Mouse (Mus musculus) neural tube, embryonic 12.5 days (tissue): ENCODE measurements at regions not wholly inside any gene's neighbourhood (a gene's known extent, or its start where the extent isn't known, plus 50 kb on each side); places are given as distances from the start of the nearest gene placed in this dataset.

Experiments
- ATAC-seq: fragments of 200-750 bp; cut with Nextera tagmentation; 2 replicates; pipeline ENCODE4 v1.8.0; 2017; ENCODE audit warnings: low read depth, mild to moderate bottlenecking, moderate TSS enrichment, moderate library complexity; ENCODE audit not compliant: low FRiP score
- H3K27ac ChIP-seq: fragments of 300-500 bp; sonication (generic); 2 replicates; pipeline ENCODE4 v1.5.1; 2016
- H3K27me3 ChIP-seq: fragments of 300-500 bp; sonication (generic); replicated peaks from 2 replicates; pipeline ENCODE4 v1.6.1; 2016; ENCODE audit warnings: mild to moderate bottlenecking
- H3K36me3 ChIP-seq: fragments of 300-500 bp; sonication (generic); 2 replicates; pipeline ENCODE4 v1.6.1; 2016; ENCODE audit warnings: mild to moderate bottlenecking
- H3K4me1 ChIP-seq: fragments of 300-500 bp; sonication (generic); 2 replicates; pipeline ENCODE4 v1.6.1; 2016
- H3K4me2 ChIP-seq: fragments of 300-500 bp; sonication (generic); replicated peaks from 2 replicates; pipeline ENCODE4 v1.6.1; 2016; ENCODE audit warnings: mild to moderate bottlenecking
- H3K4me3 ChIP-seq: fragments of 300-500 bp; sonication (generic); 2 replicates; pipeline ENCODE4 v1.5.1; 2016
- H3K9ac ChIP-seq: fragments of 300-500 bp; sonication (generic); 2 replicates; pipeline ENCODE4 v1.6.1; 2016; ENCODE audit warnings: mild to moderate bottlenecking
- H3K9me3 ChIP-seq: fragments of 300-500 bp; sonication (generic); 2 replicates; pipeline ENCODE4 v1.6.1; 2016; ENCODE audit warnings: mild to moderate bottlenecking
- WGBS: fragments of 180-500 bp; shearing (Covaris S2); methylation state at CpG from one replicate; pipeline ENCODE4 v1.1.7; 2016; 5-methylcytosine and 5-hydroxymethylcytosine counted together

DNA sequence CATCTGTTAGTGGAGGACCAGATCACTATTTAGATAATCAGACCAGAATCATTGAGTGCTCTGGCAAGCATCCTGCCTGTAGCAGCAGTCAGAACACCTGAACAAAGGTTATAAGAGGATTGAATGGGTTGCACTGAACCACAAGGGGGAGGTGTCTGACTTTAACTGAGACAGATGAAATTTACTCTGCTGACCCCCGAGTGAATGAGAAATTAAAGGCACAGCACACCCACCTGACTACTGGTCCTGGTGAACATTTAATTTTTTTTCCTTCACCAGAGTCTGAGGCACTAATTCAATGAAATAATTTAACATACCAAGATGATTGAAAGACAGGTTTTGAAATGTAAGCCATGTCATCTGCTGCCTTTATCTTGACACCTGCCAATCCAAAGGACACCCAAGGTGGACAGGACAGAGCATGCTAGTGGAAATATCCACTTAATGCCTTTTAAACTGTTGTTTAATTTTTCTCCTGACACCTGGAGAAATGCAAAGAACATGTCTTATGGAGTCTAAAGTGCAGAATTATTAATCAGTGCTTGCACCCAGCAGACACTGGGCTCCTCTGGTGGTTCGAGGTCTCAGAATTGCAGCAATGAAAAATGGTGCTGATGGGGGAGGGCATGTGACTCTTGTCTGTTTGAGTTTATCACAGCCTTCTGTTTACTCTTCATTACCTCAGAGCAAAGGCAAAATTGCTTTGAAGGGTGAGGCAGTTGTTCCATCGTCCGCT is 265.0 kb downstream of the Cmpk2 start:
- H3K9me3 ChIP-seq = no peaks in the 10 kb centered on the region
- no peaks in the 10 kb centered on the region for H3K27me3 ChIP-seq
- H3K4me2 ChIP-seq = no peak overlapping the region
- peaks cover 10% of the 10 kb centered on the region for H3K4me1 ChIP-seq
- WGBS = 23% methylated on average over 4 of the region's 4 CpGs
- no peaks in the 10 kb centered on the region for H3K36me3 ChIP-seq
- 0 out of 2 replicates have a peak, but pooled peaks have one; percentile 41 for ATAC-seq
- H3K4me3 ChIP-seq = no peak overlapping the region
- no peak overlapping the region for H3K9ac ChIP-seq
- peak overlapping the region; percentile 5; the same call in 1 of the 2 replicates for H3K27ac ChIP-seq

DNA sequence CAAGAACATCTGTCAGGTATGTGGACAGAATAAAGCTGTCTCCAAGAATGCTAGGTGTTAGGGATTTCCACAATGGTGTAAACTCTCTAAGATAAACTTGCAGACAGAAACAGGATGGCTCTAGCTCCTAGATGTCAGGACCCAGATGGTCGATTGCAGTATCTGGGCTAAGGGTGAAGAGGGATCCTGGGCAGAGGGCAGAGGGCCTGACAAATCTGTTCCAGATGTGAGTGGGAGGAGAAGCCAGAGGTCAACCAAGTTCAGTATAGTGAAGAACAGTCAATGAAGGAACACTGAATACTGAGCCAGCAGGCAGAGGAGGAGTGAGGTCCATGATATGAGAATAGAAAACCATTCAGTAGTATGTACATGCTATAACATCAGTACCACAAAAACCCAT is 254.4 kb downstream of the Cmpk2 start:
- H3K9me3 ChIP-seq = no peaks in the 10 kb centered on the region
- 65% methylated on average over 1 of the region's 1 CpGs for WGBS
- no peak for ATAC-seq

GRCm38 (mm10) chr12:26698838-26699237 is 229.8 kb downstream of the Cmpk2 start:
- ATAC-seq = no peak
- Histone ChIP-seq H3K4me1 (no peaks in the 10 kb centered on the region), H3K27ac (no peak overlapping the region), H3K4me2 (no peak overlapping the region), H3K4me3 (no peak overlapping the region), H3K27me3 (no peaks in the 10 kb centered on the region), H3K36me3 (no peaks in the 10 kb centered on the region), H3K9me3 (no peaks in the 10 kb centered on the region), H3K9ac (no peak overlapping the region)
- 88% methylated on average over 1 of the region's 1 CpGs for WGBS

More for the DNA sequence above, 254.4 kb downstream of the Cmpk2 start:
- H3K27ac ChIP-seq = no peak overlapping the region
- H3K4me3 ChIP-seq = no peak overlapping the region
- H3K4me1 ChIP-seq = no peaks in the 10 kb centered on the region
- H3K4me2 ChIP-seq = no peak overlapping the region
- no peaks in the 10 kb centered on the region for H3K27me3 ChIP-seq
- no peaks in the 10 kb centered on the region for H3K36me3 ChIP-seq
- no peak overlapping the region for H3K9ac ChIP-seq

DNA sequence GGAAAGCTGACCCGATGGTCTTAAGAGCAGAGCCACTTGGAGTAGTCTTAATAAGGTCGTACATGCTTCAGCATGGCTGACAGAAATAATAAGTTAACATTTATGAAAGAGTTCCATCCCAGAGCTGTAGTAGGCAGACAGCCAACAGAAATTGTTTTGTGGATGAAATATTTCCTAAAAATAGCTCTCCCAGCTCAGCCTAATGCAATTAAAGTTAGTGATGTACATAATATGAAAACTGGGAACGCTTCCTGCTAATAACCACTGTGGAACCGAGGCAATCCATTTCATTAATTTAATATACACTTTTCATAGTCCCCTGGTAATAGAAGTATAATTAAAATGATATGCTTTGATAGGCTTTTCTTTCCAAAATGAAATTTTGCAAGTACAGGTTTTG is 219.0 kb downstream of the Cmpk2 start:
- ATAC-seq = no peak
- no peak overlapping the region for H3K4me3 ChIP-seq
- H3K9ac ChIP-seq = no peak overlapping the region
- 80% methylated on average over 4 of the region's 4 CpGs for WGBS
- H3K36me3 ChIP-seq = no peaks in the 10 kb centered on the region
- no peaks in the 10 kb centered on the region for H3K4me1 ChIP-seq
- H3K27ac ChIP-seq = no peak overlapping the region
- no peak overlapping the region for H3K4me2 ChIP-seq
- H3K9me3 ChIP-seq = no peaks in the 10 kb centered on the region
- no peaks in the 10 kb centered on the region for H3K27me3 ChIP-seq

GRCm38 (mm10) chr12:26680568-26680947 is 211.6 kb downstream of the Cmpk2 start:
- H3K4me2 ChIP-seq = no peak overlapping the region
- H3K4me3 ChIP-seq = no peak overlapping the region
- no peaks in the 10 kb centered on the region for H3K9me3 ChIP-seq
- 0 out of 2 replicates have a peak overlapping the region, but pooled peaks have one; percentile 37 for H3K27ac ChIP-seq
- no peak for ATAC-seq
- H3K9ac ChIP-seq = no peak overlapping the region
- no peaks in the 10 kb centered on the region for H3K27me3 ChIP-seq
- WGBS = 81% methylated on average over 3 of the region's 3 CpGs
- peaks cover 10% of the 10 kb centered on the region for H3K4me1 ChIP-seq
- H3K36me3 ChIP-seq = no peaks in the 10 kb centered on the region

GRCm38 (mm10) chr12:26679887-26680567 is 211.0 kb downstream of the Cmpk2 start:
- Histone ChIP-seq H3K4me2 (no peak overlapping the region), H3K36me3 (no peaks in the 10 kb centered on the region), H3K27ac (peak overlapping the region; percentile 37; the same call in 1 of the 2 replicates), H3K9ac (no peak overlapping the region), H3K27me3 (no peaks in the 10 kb centered on the region), H3K4me1 (peaks cover 10% of the 10 kb centered on the region), H3K9me3 (no peaks in the 10 kb centered on the region), H3K4me3 (no peak overlapping the region)
- 64% methylated on average over 9 of the region's 9 CpGs for WGBS
- ATAC-seq = no peak

- no peak overlapping the region for H3K4me2 ChIP-seq
Observed at GRCm38 (mm10) chr12:26665466-26665865, 196.5 kb downstream of the Cmpk2 start.

GRCm38 (mm10) chr12:26654251-26654650 is 185.2 kb downstream of the Cmpk2 start:
- H3K4me3 ChIP-seq = no peak overlapping the region
- no peak overlapping the region for H3K9ac ChIP-seq
- no peaks in the 10 kb centered on the region for H3K9me3 ChIP-seq
- no peaks in the 10 kb centered on the region for H3K27me3 ChIP-seq
- no peaks in the 10 kb centered on the region for H3K36me3 ChIP-seq
- no peak overlapping the region for H3K4me2 ChIP-seq
- WGBS = 80% methylated on average over 2 of the region's 2 CpGs
- no peak for ATAC-seq
- 0 out of 2 replicates have a peak, but pooled peaks cover 2% of the 10 kb centered on the region for H3K4me1 ChIP-seq
- H3K27ac ChIP-seq = no peak overlapping the region

More at GRCm38 (mm10) chr12:26665466-26665865, 196.5 kb downstream of the Cmpk2 start:
- no peaks in the 10 kb centered on the region for H3K27me3 ChIP-seq
- H3K4me3 ChIP-seq = no peak overlapping the region
- H3K27ac ChIP-seq = no peak overlapping the region
- no peak overlapping the region for H3K9ac ChIP-seq
- no peak for ATAC-seq
- H3K36me3 ChIP-seq = no peaks in the 10 kb centered on the region
- 85% methylated on average over 4 of the region's 4 CpGs for WGBS
- H3K4me1 ChIP-seq = no peaks in the 10 kb centered on the region
- no peaks in the 10 kb centered on the region for H3K9me3 ChIP-seq

DNA sequence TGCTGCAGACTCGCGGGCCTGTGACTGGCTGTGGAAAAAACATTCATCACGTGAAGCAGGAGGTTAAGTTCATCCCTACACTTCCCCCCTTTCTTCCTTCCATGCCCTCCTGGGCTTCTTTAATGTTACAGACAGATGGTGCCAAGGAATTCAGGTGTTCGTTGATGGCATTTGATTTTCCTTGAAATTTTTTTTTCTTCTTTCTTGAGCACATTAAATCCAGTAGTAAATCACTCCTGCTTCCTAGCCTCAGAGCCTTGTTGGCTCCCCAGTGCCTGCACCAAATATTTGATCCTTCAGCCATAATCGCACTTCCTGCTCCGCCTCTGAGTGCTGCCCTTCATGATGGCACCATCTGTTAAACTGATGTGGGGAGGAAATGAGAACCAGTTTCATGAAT is 184.8 kb downstream of the Cmpk2 start:
- no peak overlapping the region for H3K27ac ChIP-seq
- ATAC-seq = no peak
- WGBS = 60% methylated on average over 6 of the region's 6 CpGs
- H3K4me1 ChIP-seq = 0 out of 2 replicates have a peak, but pooled peaks cover 2% of the 10 kb centered on the region
- no peak overlapping the region for H3K4me2 ChIP-seq
- H3K9ac ChIP-seq = no peak overlapping the region
- H3K4me3 ChIP-seq = no peak overlapping the region
- no peaks in the 10 kb centered on the region for H3K36me3 ChIP-seq
- H3K9me3 ChIP-seq = no peaks in the 10 kb centered on the region
- no peaks in the 10 kb centered on the region for H3K27me3 ChIP-seq

DNA sequence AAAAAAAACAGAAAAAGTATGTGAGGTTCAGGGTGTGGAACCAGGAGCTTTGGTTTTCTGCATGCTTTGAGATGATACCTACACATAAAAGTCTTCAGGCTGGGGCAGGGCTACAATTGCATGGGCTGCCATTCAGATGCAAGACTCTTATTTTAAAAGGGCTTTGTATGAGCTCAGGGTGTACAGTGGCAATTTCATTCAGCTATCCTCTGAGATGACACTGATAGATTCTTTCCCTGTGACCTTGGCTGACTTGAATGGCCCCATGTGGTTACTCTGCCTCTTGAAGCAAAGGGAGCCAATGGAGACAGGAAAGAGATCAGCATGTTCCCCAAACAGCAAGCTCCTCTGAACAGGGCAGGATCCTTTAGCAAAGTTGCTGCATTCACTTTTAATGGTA is 177.1 kb downstream of the Cmpk2 start:
- H3K36me3 ChIP-seq = no peaks in the 10 kb centered on the region
- H3K4me2 ChIP-seq = no peak overlapping the region
- H3K9ac ChIP-seq = no peak overlapping the region
- no peaks in the 10 kb centered on the region for H3K9me3 ChIP-seq
- ATAC-seq = no peak
- H3K4me1 ChIP-seq = peaks cover 4% of the 10 kb centered on the region; the same call in 1 of the 2 replicates
- H3K4me3 ChIP-seq = no peak overlapping the region
- H3K27ac ChIP-seq = no peak overlapping the region
- no peaks in the 10 kb centered on the region for H3K27me3 ChIP-seq

- H3K4me2 ChIP-seq = peak overlapping the region; percentile 25; the same call in 1 of the 2 replicates
- H3K4me1 ChIP-seq = peaks cover 29% of the 10 kb centered on the region
- 43% methylated on average over 4 of the region's 4 CpGs for WGBS
Observed at GRCm38 (mm10) chr12:26635665-26636241, 166.7 kb downstream of the Cmpk2 start.

DNA sequence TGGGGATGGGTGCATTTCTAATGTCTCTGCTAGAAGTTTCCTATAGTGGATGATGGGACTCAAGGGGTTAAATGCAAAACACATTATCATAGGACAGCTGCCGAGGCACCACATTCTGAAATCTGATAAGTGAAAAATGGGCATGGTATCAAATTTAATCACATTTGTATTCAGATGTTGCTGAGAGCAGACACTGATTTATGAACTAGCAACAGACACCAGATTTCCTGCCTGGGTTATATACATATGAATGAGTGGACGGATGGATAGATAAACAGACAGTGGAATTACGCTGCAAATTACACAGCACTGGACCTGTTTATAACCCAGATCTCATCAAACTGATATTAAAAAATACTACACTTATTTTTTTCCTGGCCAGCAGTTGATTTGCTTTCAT is 166.2 kb downstream of the Cmpk2 start:
- peak; percentile 57; the same call in 1 of the 2 replicates for ATAC-seq
- Histone ChIP-seq H3K4me1 (peaks cover 31% of the 10 kb centered on the region), H3K4me2 (peak overlapping the region; percentile 25; the same call in 1 of the 2 replicates), H3K9ac (no peak overlapping the region), H3K36me3 (no peaks in the 10 kb centered on the region), H3K27ac (no peak overlapping the region), H3K4me3 (no peak overlapping the region), H3K27me3 (no peaks in the 10 kb centered on the region), H3K9me3 (no peaks in the 10 kb centered on the region)
- WGBS = 21% methylated on average over 3 of the region's 3 CpGs

More at GRCm38 (mm10) chr12:26635665-26636241, 166.7 kb downstream of the Cmpk2 start:
- no peaks in the 10 kb centered on the region for H3K36me3 ChIP-seq
- H3K9me3 ChIP-seq = no peaks in the 10 kb centered on the region
- H3K4me3 ChIP-seq = no peak overlapping the region
- no peaks in the 10 kb centered on the region for H3K27me3 ChIP-seq
- ATAC-seq = peak; percentile 61
- H3K27ac ChIP-seq = no peak overlapping the region; the same call in 1 of the 2 replicates
- H3K9ac ChIP-seq = no peak overlapping the region
